Mouse (Mus musculus) cerebellum, postnatal 14 days (tissue): ENCODE measurements at regions not wholly inside any gene's neighbourhood (a gene's known extent, or its start where the extent isn't known, plus 50 kb on each side); places are given as distances from the start of the nearest gene placed in this dataset.
"Not testable (repeated sequence)": the region's sequence is repeated elsewhere in the genome, so short reads cannot be mapped to it uniquely, and the experiment has no call there.

Experiments
- DNase-seq, 2 experiments: peaks; one replicate each; pipeline ENCODE4 v3.0.0; 2021; ENCODE audit warnings: mixed read lengths in 2 of 2

GRCm38 (mm10) chr17:42956588-42956987, 59.8 kb upstream of the Tnfrsf21 start:
- DNase-seq: no peak

- DNase-seq: no peak
These were observed 61.6 kb upstream of the Tnfrsf21 start for GRCm38 (mm10) chr17:42954722-42955121.

- DNase-seq: no peak
These were observed 68.0 kb upstream of the Cd2ap start for GRCm38 (mm10) chr17:42944453-42944852.

- DNase-seq: peak; percentile 75 to 80
These were observed 66.8 kb upstream of the Cd2ap start for GRCm38 (mm10) chr17:42943272-42943696.

- no peak for DNase-seq
These were observed 63.0 kb upstream of the Cd2ap start for GRCm38 (mm10) chr17:42939476-42939875.

GRCm38 (mm10) chr17:42938579-42938978, 62.1 kb upstream of the Cd2ap start:
- no peak for DNase-seq

- DNase-seq: not testable (repeated sequence)
These were observed 61.0 kb upstream of the Cd2ap start for GRCm38 (mm10) chr17:42937480-42937879.

GRCm38 (mm10) chr17:42934068-42934467, 57.6 kb upstream of the Cd2ap start:
- DNase-seq: peak; percentile 15 to 46

GRCm38 (mm10) chr17:42933335-42934004, 57.0 kb upstream of the Cd2ap start:
- no peak for DNase-seq

GRCm38 (mm10) chr17:42927320-42927719, 50.9 kb upstream of the Cd2ap start:
- DNase-seq: no peak
